Mouse (Mus musculus) cerebellum, adult 9-11 months (tissue): Measurements from ENCODE around the gene Fbxo40.

Experiments
- DNase-seq: peaks from one replicate; pipeline ENCODE4 v3.0.0; 2022

Gene Fbxo40

DNA sequence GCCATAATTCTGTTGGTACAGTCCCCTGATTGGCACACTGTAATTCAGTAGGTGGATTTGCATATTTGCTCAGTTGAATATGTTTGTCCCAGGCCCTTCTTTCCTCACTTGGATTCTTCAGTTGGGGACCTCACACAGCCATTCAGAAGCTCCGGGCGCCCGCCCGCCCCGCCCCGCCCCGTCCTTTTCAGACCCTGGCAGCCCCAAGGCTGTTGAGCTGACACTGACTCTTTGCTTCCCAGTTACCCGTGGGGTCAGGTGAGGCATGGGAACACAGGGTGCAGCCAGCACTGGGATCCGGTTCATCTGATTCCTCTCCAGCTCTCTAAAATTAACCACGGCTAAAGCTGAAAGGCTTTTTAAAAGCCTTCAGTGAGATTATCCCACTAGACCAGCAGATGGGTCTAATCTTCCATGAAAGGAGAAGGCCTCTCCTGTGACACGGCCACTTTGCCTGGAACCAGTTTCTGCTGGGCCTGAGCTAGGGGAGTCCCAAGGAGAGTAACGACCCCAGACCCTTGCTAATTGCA, 45.3 kb downstream of the Fbxo40 start:
- peak; percentile 56 for DNase-seq

DNA sequence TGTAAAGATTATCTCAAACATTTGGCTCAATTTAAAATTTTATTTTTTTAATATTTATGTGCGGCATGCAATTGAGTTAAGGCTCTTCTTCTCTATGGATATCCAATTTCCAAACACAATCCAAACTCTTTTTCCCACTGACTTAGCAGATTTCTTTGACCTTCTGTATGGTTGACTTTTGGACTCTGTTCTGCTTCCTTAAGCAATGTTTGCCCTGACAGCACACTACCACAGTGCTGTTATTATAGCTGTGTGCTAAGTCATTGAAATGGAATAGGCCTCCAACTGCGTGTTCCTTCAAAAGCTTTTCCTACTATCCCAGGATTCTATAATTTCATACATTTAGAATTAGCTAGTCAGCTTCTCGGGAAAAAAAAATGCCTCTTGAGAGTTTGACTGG, 46.7 kb downstream of the Fbxo40 start:
- DNase-seq = no peak

DNA sequence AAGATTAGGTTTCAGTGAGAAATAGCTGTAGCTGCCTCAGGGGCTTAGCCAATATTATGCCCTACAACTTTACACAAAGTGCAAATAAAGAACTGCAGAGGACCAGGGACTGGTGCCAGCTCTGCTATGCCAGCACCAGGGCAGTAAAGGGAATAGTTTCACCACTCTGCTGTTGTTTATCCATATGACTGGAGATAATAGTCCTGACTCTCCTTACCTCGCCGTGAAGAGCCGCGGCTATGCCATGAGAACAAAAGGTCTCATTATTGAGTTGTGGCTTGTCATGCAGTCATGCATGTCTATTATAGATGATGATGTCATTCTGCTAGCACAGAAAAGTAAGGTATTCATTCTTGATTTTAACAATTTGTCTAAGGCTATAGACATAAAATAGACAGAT, 48.4 kb downstream of the Fbxo40 start:
- DNase-seq = no peak

DNA sequence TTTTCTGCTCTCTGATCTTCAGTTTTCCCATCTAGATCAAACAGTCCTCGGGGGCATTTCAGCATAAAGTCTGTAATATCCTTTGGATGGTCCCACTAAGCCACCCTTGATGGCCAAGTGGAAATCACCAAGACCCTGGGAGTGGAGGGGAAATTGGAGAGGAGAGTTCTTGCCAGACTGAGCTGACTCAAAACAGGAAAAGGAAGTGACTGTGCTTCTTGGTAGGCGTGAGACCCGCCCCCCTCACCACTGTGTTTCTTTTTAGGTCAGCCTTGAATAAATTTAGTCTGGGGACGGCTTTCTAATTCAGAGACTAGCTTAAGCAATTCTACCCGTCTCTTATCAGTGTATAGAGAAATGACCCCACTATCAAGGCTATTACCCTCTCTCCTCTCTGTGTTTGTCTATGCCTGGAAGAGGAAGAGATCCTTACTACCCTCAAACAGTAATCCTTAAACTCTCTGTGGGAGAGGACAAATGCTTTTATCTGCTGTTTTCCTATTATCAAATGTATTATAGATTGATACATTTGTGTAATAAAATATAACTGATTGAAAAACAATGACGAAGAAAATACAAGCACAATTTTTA, 49.0 kb downstream of the Fbxo40 start:
- DNase-seq = no peak

DNA sequence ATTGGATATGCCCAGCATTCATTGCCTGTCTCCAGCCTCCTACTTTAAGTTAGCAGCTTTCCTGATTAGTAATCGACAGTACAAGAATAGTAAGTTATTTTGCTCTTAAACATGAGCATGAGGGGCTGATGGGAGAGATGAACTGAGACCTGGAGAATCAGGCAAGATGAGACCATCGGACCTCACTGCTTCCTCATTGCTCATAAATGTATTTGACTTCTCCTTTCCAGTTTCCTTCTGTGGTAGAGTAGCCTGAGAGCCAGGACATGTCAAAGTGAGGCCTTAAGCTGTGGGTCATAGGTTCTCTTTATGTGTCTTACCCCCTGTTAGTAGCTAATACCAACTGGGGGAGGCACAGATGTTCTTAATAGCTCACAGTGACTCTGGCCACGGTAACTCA, 54.5 kb downstream of the Fbxo40 start:
- no peak for DNase-seq

DNA sequence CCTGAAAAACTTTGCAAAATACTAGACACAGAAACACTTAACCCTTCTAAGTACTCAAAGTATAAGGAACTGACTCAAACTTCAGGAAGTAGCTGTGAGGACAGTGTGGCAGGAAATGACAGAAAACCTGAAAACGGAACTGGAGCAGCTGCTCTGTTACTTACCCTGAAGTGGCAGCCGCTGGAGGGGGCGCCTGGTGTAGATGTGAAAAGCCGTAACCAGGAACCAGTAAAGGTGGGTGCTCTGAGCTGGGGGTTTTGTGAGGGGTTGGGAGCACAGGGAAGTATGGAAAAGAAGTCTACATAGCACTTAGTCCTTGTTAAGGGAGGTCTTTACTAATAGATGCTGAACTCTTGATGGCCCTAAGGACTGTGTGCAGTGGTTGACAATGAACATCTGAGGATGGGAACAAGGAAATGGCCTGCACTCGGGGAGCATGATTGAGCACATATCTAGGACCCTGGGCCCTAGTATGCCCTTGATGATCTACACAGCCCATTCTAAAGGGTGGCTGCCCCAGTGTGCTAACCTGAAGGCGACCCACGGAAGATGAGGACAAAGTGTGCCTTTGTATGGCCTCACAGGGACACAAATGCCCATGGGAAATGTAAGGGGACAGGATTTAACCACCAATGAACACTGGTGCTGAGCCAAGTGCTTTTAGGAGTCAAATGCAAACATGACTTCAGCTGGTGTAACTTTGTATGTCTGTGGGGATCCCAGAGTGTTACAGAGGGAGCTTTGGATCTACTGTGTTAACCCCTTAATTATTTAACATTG, 55.2 kb downstream of the Fbxo40 start, which contains the start of gene Hcls1:
TSS of gene Hcls1 (plus strand) at position 143 of the 780 bp plus-strand sequence.
- no peak for DNase-seq

DNA sequence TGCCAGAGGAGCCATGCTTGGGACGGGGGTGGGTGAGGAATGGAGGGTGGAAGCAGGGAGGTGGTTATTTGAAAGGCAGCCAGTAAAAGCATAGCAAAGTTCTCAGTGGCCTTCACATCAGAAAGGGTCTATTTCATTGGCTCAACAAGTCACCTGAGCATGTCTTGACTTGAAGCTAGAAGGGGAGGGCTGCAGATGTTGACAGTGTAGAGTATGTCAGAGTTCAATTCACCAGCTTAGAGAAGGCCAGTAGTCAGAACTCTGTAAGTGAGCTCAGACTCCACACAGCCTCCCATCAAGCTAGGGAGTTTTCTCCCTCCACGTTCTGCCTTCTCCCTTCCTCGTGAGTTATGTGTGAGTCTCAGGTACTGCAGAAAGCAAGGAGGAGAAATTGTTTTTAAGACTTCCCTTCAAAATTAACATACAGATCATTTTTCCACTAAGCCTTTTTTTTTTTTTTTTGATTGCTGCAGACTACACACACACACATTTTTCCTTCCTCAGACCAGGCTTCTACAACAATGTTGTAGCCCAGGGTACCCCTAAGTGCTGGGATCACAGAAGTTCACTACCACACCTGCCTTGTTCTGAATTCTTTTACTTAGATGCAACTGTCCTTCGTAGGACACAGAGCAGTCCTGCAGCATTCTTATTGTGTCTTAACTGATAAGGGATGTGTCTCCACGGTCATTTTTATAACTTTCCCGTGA, 56.0 kb downstream of the Fbxo40 start:
- DNase-seq = no peak

DNA sequence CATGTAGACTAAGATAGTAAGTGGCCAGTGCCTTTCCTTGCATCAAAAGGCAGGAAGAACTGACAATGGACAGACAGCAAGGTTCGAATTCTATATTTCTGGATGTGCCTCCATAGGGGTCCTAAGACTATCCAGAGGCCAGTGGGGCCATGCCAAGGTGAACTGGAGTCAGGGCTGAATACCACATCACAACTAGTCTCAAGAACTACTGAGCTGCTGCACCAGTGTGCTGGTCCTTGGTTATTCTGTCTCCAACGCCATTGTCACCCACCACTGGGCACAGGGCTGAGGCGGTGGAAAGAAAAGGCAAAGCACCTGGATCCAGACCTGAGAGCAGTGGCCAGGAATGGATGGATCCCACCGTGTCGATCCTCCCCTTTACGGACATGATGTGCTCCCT, 57.7 kb downstream of the Fbxo40 start:
- DNase-seq = no peak

DNA sequence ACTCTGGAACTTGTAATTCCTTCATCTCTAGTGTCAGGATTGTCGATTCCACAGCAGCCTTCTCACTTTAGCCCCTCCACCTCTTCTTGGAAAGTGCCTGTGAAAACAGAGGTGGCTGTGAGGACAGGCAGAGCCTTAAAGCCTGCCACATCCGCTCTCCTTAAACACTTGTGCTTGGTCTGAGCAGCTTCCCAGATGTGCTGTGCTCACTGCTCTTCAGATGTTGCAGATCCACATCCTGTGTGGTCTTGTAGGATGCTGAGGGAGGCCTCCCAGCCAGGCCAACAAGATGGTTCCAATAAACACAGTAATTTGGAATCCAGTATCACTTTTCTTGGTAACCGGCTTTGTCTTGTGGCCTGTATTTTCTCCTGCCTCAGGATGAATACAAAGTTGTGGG, 58.3 kb downstream of the Fbxo40 start:
- DNase-seq = no peak

DNA sequence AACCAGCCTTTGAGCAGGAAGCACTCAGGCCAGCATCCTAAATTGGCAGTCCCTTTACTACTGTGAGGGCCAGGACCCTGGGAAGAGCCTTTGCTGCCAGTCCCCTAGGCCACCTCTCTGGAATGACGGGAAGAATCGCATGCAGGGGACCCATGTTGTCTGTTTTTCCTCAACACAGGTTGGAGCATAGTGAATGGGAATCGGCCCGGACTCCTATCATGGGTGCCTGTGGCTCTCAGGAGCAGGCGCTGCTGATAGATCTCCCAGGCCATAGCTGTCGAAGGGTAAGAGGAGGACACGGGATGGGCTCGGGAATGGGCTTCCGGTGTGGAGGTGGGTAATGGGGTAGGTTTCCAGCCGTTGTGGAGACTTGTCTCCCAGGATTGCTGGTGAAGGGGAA, 58.9 kb downstream of the Fbxo40 start:
- no peak for DNase-seq

DNA sequence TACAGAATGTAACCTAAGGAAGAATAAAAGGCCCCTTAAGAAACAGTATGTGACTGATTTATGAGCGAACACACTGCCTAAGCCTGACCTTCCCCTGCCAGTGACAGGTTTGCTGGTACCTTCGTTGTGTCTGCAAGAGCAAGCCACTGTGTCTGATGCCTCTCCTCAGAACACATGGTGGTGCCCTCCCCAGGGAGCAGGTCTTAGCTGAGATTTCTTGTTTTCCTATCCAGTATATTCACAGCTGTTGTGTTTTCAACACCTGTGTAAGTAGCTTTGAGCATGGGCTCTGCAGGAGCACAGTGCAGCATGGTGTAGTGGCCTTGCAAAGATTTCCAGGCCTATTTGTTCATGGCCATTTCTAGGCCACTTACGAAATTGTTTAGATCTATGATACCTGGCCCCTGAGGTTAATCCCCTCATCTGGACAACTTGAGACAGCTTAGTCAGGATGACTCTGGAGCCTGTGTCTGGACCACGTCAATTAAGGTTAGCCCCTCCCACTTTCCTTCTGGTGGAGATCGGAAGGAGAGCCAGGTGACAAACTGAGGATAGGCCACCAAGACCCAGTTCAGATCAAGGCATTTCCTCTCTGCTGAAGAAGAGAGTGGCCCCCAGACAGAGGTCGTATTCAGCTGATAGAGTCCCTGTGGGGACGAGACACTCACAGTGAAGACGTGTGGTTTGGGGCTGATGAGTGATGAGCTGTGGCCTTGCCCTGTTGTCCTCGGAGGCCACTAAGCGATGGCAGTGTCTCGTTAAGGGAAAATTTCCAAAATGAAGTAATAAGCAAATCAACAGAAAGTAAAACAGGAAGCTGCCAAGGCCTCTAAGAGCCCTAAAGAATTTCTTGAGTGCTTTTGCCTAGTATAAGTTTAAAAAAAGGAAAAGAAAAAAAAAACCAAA, 59.8 kb downstream of the Fbxo40 start:
- no peak for DNase-seq

DNA sequence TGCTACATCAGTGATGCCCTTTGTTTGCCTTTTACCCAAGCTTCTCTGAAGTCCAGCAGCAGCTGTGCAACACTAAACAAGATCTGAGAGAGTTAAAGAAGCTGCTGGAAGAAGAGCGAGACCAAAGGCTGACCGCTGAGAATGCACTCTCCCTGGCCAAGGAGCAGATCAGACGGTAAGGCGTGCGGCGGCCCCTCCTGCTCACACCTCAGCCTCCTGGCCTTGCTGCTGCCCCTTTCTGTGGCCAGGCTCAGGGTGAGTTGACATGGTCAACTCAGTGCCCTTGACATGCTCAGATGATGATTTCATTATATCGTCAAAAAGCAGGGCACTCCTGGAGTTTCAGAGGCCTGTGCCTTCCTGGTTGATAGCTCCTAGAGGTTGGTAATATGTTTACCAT, 61.1 kb downstream of the Fbxo40 start:
- DNase-seq = no peak

DNA sequence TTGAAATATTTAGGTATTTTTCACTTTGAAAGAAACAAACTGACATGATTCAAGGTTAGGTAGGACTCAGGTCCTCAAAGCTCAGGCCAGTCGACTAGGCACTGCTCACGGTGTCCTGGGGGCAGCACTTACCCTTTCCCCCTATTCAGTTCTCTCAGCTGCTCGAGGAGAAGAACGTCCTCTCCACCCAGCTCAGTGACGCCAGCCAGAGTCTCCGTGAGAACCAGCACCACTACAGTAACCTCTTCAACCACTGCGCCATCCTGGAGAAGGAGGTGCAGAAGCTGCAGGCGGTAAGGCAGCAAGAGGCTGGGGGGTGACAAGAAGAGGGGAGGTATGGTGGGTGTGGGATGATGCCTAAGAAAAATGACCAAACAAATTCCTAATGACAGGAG, 62.2 kb downstream of the Fbxo40 start:
- no peak for DNase-seq

DNA sequence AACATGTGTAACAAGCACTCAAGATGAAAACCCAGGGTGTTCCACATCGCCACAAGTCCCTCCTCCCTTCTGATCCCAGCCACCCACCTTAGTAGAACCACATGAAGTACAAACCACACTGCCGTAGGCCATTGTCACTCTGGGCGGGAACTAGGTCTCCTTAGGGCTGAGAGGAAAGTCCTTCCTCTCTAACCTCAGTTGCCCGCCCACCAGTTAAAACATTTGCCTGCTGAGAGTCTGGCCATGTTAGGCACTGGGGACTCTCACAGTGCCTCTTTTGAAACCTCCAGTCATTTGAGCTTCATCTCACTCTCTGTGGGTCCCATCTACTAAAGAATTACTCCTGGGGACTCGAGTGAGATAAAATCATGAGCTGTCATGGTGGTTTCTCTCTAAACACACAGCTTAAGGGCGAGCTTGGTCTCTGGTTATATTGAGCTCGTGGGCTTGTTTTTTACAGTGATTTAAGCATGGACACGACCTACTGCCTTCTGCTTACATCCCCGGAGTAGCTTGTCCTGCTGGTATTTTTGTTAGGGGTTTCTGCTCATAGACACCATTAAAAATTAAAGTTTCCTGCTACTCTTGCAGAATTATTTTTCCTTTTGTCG, 62.7 kb downstream of the Fbxo40 start:
- DNase-seq = no peak

DNA sequence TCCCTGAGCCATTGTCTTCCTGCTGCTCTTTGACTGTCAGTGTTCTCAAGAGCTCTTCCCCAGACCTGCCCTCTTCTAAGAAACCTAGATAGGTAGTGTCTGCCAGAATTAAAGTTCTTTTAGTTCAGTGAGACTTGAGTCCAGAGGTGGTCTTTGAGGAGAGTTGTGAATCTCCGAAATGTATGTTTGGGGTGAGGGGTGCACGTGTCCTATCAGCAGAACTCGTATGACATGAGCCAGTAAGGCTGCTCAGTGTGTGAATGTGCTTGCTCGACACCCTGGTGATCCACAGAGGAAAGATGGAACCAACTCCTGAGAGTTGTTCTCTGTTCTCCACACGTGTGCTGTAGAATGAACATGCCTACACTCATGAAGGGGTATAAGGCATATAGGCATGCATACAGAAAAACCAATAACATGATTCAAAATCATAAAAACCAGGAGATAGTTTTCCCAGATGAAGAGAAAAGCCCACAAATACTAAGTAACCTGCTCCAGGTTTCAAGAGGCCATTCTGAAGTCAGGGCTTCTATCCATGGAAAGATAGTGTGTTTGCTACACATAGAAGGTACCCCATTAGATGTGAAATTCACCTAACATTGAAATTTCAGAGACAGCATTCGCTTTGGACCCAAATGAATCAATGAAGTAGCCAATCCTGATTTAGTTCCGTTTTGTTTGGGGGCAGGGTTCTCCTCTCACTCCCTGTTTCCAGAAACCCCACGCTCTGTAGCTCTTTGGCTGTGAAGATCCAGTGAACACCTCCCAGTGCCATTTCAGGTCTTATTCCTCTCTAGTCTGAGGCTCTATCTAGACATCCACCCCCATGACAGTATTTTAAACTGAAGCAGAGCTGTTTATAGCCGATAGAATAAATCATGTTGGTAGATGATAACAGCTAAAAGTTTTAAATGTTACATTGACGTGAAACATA, 63.5 kb downstream of the Fbxo40 start:
- DNase-seq = no peak

DNA sequence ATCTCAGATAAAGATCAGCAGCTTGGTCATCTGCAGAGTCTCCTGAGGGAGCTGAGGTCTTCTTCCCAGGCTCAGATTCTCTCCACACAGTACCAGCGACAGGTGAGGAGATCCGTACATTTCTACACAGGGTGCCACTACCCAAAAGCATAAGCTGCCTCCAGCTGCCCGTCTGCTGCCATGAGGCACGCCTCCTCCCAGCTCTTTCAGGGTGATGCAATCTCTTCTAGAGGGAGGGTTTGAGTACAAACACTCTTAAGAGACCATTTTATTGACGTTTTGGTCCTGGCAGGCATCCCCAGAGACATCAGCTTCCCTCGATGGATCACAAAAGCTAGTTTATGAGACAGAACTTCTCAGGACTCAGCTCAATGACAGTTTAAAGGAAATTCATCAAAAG, 64.5 kb downstream of the Fbxo40 start:
- no peak for DNase-seq

DNA sequence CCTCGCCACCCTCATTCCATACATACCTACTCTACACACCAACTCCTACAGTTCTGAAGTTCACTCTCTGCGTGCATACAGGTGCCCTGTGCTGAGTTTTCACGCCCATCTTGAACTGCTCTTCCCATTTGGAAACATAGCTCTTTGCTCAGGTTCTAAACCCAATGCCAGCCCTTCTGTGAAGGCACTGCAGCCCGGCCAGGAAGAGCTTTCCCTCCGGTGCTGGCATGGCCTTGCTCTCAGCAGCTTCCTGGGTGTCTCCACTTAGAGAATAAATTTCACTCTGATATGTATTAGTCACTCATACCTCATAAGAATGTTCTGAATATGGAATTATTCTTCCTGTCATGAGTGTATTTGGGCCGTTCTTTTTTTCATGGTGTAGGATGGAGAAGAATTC, 64.9 kb downstream of the Fbxo40 start:
- DNase-seq = no peak

DNA sequence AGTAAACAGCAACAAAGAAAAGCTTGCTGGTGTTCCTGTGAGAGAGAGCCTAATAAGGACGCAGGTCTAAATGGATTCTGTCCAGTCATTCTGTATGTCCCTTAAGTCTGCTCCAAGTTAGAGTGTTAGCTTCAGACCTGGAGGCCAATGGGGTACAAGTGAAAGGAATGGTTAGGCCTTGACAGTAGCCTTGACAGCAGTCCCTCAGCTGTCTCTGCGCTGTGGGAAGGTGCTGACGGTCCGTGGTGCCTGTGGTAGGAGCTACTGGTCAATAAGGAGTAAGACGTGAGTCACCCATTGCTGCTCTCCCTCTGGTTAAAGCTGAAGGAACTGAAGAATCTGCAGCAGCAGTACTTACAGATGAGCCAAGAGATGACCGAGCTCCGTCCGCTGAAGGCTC, 66.0 kb downstream of the Fbxo40 start:
- no peak for DNase-seq

DNA sequence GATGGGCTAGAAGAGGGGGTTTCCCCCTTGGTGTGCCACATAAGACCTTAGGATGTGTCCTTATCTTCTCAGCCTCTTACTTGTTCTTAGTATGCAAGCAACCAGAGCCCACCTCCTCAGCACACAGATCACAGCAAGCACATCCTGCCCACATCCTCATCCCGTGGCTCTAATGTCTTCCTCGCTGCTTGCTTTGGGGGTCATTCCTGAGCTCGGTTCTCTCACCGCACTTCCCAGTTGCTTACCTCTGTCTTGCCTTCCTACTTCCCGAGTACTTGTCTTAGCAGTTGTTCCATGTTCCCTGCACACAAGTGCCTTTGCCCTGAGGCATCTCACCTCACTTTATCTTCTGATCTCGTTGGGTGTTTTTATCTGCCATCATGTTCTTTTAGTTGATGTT, 68.3 kb downstream of the Fbxo40 start:
- DNase-seq = no peak

DNA sequence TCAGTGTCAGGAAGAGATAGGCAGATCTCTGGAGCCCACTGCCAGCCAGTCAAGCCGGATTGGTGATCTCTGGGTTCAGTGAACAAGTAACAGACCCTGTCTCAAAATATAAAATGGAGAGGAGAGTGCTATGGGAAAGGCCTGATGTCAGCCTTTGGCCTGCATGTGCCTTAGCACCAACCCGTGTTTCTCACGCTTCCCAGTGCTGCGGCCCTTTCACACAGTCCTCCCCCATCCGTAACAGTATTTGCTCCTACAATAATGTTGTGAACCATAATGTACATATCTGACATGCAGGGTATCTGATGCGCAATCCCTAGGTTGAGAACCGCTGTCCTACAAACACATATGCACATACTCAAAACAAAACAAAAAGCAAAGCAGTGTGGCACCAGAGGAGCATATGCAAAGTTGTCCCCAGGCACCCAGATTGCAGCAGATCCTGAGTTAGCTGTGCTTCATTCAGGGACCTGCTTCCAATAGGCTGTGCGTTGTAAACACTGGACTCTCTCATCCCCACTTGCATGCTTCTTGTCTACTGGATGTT, 69.1 kb downstream of the Fbxo40 start:
- DNase-seq = no peak

DNA sequence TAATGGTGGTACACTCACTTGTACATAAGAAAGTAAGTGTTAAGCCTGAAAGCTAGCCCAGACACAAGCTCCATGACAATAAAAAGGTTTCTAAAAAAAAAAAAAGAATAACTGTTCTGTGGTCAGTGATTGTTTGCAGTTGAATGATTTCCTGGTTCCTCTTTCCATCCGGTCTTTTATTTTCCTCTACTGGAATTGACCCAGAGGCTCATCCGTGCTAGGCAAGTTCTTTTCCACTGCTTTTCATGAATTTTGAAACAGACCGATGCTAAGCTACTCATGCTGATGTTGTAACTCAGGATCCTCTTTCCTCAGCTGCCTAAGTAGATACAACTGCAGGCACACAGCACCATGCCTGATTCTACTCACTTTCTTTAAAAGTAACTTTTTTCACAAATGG, 69.9 kb downstream of the Fbxo40 start:
- DNase-seq = no peak
